Mouse (Mus musculus) urinary bladder, postnatal 36 days (tissue): Measurements from ENCODE around the gene Miga2.

Experiments
- DNase-seq, 2 experiments: peaks; one replicate each; pipeline ENCODE4 v3.0.0; 2022; ENCODE audit warnings: low spot score in 2 of 2, mixed read lengths in 1 of 2

Miga2 gene

GRCm38 (mm10) chr2:30363773-30364650, at the start of gene Miga2:
Gene Miga2 (plus strand): TSS chr2:30364233.
- peak; percentile 98 to 100 for DNase-seq

- no peak for DNase-seq
Measured at GRCm38 (mm10) chr2:30316136-30316535, 47.9 kb upstream of the Miga2 start.

- no peak for DNase-seq
Measured at GRCm38 (mm10) chr2:30316955-30317354, 47.1 kb upstream of the Miga2 start.

GRCm38 (mm10) chr2:30319260-30319659, 44.8 kb upstream of the Miga2 start:
- no peak for DNase-seq

GRCm38 (mm10) chr2:30323111-30323510, 40.9 kb upstream of the Miga2 start:
- no peak for DNase-seq

- DNase-seq, result no peak
Measured at GRCm38 (mm10) chr2:30325296-30325695, 38.7 kb upstream of the Miga2 start.

GRCm38 (mm10) chr2:30327276-30327675, 36.8 kb upstream of the Miga2 start:
- DNase-seq, result no peak

- DNase-seq, result no peak
Measured at GRCm38 (mm10) chr2:30328791-30329190, 35.2 kb upstream of the Miga2 start.

- DNase-seq, result no peak
Measured at GRCm38 (mm10) chr2:30335324-30335723, 28.7 kb upstream of the Miga2 start.

- no peak for DNase-seq
Measured at GRCm38 (mm10) chr2:30336174-30336915, 27.7 kb upstream of the Miga2 start.

GRCm38 (mm10) chr2:30337179-30337578, 26.9 kb upstream of the Miga2 start:
- DNase-seq, result no peak

- DNase-seq, result no peak
Measured at GRCm38 (mm10) chr2:30342061-30342460, 22.0 kb upstream of the Miga2 start.

GRCm38 (mm10) chr2:30342544-30342943, 21.5 kb upstream of the Miga2 start:
- no peak for DNase-seq

GRCm38 (mm10) chr2:30343601-30344137, 20.4 kb upstream of the Miga2 start:
- peak; percentile 43 to 46 for DNase-seq

- DNase-seq, result no peak
Measured at GRCm38 (mm10) chr2:30345971-30346676, 17.9 kb upstream of the Miga2 start.

GRCm38 (mm10) chr2:30349196-30349595, 14.8 kb upstream of the Miga2 start:
- no peak for DNase-seq

GRCm38 (mm10) chr2:30351149-30351548, 12.9 kb upstream of the Miga2 start:
- DNase-seq, result peak; percentile 37 to 39

- DNase-seq, result no peak
Measured at GRCm38 (mm10) chr2:30355861-30356260, 8.2 kb upstream of the Miga2 start.

- no peak for DNase-seq
Measured at GRCm38 (mm10) chr2:30356266-30356665, 7.8 kb upstream of the Miga2 start.

GRCm38 (mm10) chr2:30356906-30357305, 7.1 kb upstream of the Miga2 start:
- no peak for DNase-seq

GRCm38 (mm10) chr2:30357552-30358510, 6.2 kb upstream of the Miga2 start:
- DNase-seq, result peak; percentile 66 to 74
